Mouse (Mus musculus) megakaryocyte, embryonic 14.5 days (primary cell): ENCODE results near the gene Cbx8.

Experiments
- FLI1 ChIP-seq: IDR thresholded peaks from 2 replicates; pipeline ENCODE4 v1.6.1; 2012; ENCODE audit warnings: low read length, inconsistent platforms, mixed read lengths
- GATA1 ChIP-seq: IDR thresholded peaks from 3 replicates; pipeline ENCODE4 v1.6.1; 2012; ENCODE audit warnings: mixed read lengths, low read length, inconsistent platforms, borderline replicate concordance

DNA sequence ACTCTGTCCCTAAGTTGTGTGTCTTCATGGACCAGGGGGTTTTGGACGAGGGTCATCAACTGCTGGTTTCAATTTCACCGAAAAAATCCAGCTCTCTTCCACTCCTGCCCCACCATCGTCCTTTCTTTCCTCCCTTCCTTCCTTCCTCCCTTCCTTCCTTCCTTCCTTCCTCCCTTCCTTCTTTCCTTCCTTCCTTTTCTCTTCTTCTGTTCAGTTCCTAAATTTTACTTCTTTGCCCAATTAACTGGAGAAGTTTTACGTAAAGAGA is 2.4 kb upstream of the Cbx8 start:
- no peak for TF ChIP-seq FLI1
- TF ChIP-seq GATA1, result no peak
